Mouse (Mus musculus): ENCODE measurements around the gene Ric8b. TPM values are rescaled to one million over a fixed set of nuclear protein-coding genes. Genes with fewer than 3 reads are reported as not detected.

Gene Ric8b
- polyA plus RNA-seq, 1 experiment: 12.9 TPM

- 72% methylated on average over 2 of the region's 2 CpGs for WGBS
- TF ChIP-seq POLR2A (IDR thresholded peaks at IDR 0.05; ENCODE audit: borderline replicate concordance, extremely low read depth, low read depth, low read length) (no peak), CTCF (IDR thresholded peaks at IDR 0.05; ENCODE audit: insufficient read depth, low read length) (no peak)
- no peak for DNase-seq
- H3K4me3 ChIP-seq (replicated peaks; ENCODE audit: extremely low read depth, low read depth, low read length): no peak overlapping the region
- no peaks in the 10 kb centered on the region for H3K4me1 ChIP-seq (ENCODE audit: control insufficient read depth, insufficient read depth, low read length)
Observed at GRCm38 (mm10) chr10:85054876-85055275, 137.5 kb downstream of the Ric8b start.

Other genes starting within 250 kb of the Ric8b start
- gene Rfx4, start 161.6 kb upstream of the Ric8b start, polyA plus RNA-seq (2012; rRNA removed): 0.05 and 0.13 TPM in 2 replicates
- 0.14 and 0.22 TPM in 2 replicates for gene Fhl4, start 184.9 kb downstream of the Ric8b start, polyA plus RNA-seq (2012; rRNA removed)
- gene Tmem263, start 185.0 kb downstream of the Ric8b start, polyA plus RNA-seq (2012; rRNA removed): 3.6 and 5.9 TPM in 2 replicates
- 2.0 and 3.5 TPM in 2 replicates for gene Mterf2, start 210.4 kb downstream of the Ric8b start, polyA plus RNA-seq (2012; rRNA removed)

Data from lung, adult 2 months (tissue).